Mouse (Mus musculus) E14TG2a.4 (cell line): ENCODE data around the gene Slc25a39.

Experiments used
- H3K27me3 ChIP-seq: 2 replicates; pipeline ENCODE4 v1.6.1; 2014; ENCODE audit warnings: low read length, control low read depth; ENCODE audit not compliant: insufficient read depth
- H3K36me3 ChIP-seq: 2 replicates; pipeline ENCODE4 v1.6.1; 2014; ENCODE audit warnings: low read length, control low read depth; ENCODE audit not compliant: insufficient read depth
- H3K4me1 ChIP-seq: replicated peaks from 2 replicates; pipeline ENCODE4 v1.6.1; 2014; ENCODE audit warnings: low read depth, low read length, control low read depth
- H3K4me3 ChIP-seq: replicated peaks from 2 replicates; pipeline ENCODE4 v1.5.1; 2014; ENCODE audit warnings: mild to moderate bottlenecking, low read length
- H3K9me3 ChIP-seq: 2 replicates; pipeline ENCODE4 v1.6.1; 2014; ENCODE audit warnings: low read length, control low read depth
- CTCF ChIP-seq: conservative IDR thresholded peaks from 2 replicates; pipeline ENCODE4 v1.5.1; 2014; ENCODE audit warnings: low read length
- NANOG ChIP-seq: IDR thresholded peaks from 2 replicates; pipeline ENCODE4 v1.6.1; 2014; ENCODE audit warnings: borderline replicate concordance, low read length, mixed read lengths
- POU5F1 ChIP-seq: IDR thresholded peaks from 2 replicates; pipeline ENCODE4 v1.6.1; 2014; ENCODE audit warnings: low read length, borderline replicate concordance

Gene Slc25a39

GRCm38 (mm10) chr11:102439093-102440082 is 31.6 kb upstream of the Slc25a39 start:
- peaks cover 40% of the 10 kb centered on the region for H3K27me3 ChIP-seq
- no peaks in the 10 kb centered on the region for H3K9me3 ChIP-seq
- H3K4me1 ChIP-seq, result peaks cover 65% of the 10 kb centered on the region
- peak overlapping the region; percentile 90 for H3K4me3 ChIP-seq
- H3K36me3 ChIP-seq, result peaks cover 23% of the 10 kb centered on the region
- TF ChIP-seq CTCF (no peak), POU5F1 (no peak), NANOG (no peak)

- Histone ChIP-seq H3K36me3 (peaks cover 32% of the 10 kb centered on the region), H3K9me3 (no peaks in the 10 kb centered on the region), H3K27me3 (peaks cover 31% of the 10 kb centered on the region), H3K4me3 (peak overlapping the region; percentile 90), H3K4me1 (peaks cover 63% of the 10 kb centered on the region)
- TF ChIP-seq POU5F1 (no peak), NANOG (no peak), CTCF (peak; percentile 49)
Measured at GRCm38 (mm10) chr11:102438212-102439092, 30.7 kb upstream of the Slc25a39 start.

GRCm38 (mm10) chr11:102437120-102438061 is 29.6 kb upstream of the Slc25a39 start:
- no peak for TF ChIP-seq CTCF
- TF ChIP-seq POU5F1, result no peak
- no peak for TF ChIP-seq NANOG
- peaks cover 69% of the 10 kb centered on the region for H3K4me1 ChIP-seq
- peaks cover 43% of the 10 kb centered on the region for H3K36me3 ChIP-seq
- H3K4me3 ChIP-seq, result peak overlapping the region; percentile 90
- no peaks in the 10 kb centered on the region for H3K9me3 ChIP-seq
- peaks cover 25% of the 10 kb centered on the region for H3K27me3 ChIP-seq

GRCm38 (mm10) chr11:102436471-102436790 is 28.7 kb upstream of the Slc25a39 start:
- no peak for TF ChIP-seq CTCF
- no peak for TF ChIP-seq NANOG
- TF ChIP-seq POU5F1, result no peak
- H3K27me3 ChIP-seq, result peaks cover 25% of the 10 kb centered on the region

GRCm38 (mm10) chr11:102435754-102436470 is 28.2 kb upstream of the Slc25a39 start:
- no peak for TF ChIP-seq POU5F1
- TF ChIP-seq CTCF, result no peak
- no peak for TF ChIP-seq NANOG
- Histone ChIP-seq H3K27me3 (peaks cover 25% of the 10 kb centered on the region), H3K4me3 (no peak overlapping the region), H3K4me1 (peaks cover 76% of the 10 kb centered on the region), H3K36me3 (peaks cover 45% of the 10 kb centered on the region), H3K9me3 (no peaks in the 10 kb centered on the region)

More at GRCm38 (mm10) chr11:102436471-102436790, 28.7 kb upstream of the Slc25a39 start:
- H3K9me3 ChIP-seq, result no peaks in the 10 kb centered on the region
- H3K36me3 ChIP-seq, result peaks cover 45% of the 10 kb centered on the region
- H3K4me1 ChIP-seq, result peaks cover 74% of the 10 kb centered on the region
- H3K4me3 ChIP-seq, result no peak overlapping the region

- Histone ChIP-seq H3K4me1 (peaks cover 68% of the 10 kb centered on the region), H3K27me3 (peaks cover 24% of the 10 kb centered on the region), H3K4me3 (no peak overlapping the region), H3K9me3 (no peaks in the 10 kb centered on the region), H3K36me3 (peaks cover 45% of the 10 kb centered on the region)
- TF ChIP-seq CTCF (no peak), NANOG (no peak), POU5F1 (no peak)
Measured at GRCm38 (mm10) chr11:102434816-102435705, 27.3 kb upstream of the Slc25a39 start.

GRCm38 (mm10) chr11:102434406-102434805 is 26.7 kb upstream of the Slc25a39 start:
- Histone ChIP-seq H3K4me3 (no peak overlapping the region), H3K36me3 (peaks cover 45% of the 10 kb centered on the region), H3K9me3 (no peaks in the 10 kb centered on the region), H3K27me3 (peaks cover 17% of the 10 kb centered on the region), H3K4me1 (peaks cover 67% of the 10 kb centered on the region)
- TF ChIP-seq NANOG (no peak), CTCF (peak; percentile 75), POU5F1 (no peak)
